Mouse (Mus musculus): ENCODE data around the gene Kcnq2.

DNA sequence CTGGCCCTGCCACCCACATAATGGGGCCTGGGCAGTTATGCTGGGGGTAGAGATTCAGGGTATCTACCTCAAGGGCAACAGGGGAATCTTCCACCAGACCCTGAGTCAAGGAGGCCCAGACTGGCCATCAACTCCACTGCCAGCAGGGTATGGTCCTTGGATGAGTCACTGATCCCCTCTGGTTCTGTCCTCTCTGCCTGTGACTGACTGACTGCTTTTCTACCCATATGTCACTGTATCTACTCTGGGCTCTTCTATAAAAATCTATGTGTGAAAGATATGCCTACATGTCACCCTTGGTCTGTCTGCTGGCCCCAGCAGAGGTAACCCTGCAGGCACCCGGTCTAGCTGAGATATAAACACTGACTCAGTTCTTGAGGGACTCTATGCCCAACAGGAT is 18.0 kb upstream of the Kcnq2 start:
- TF ChIP-seq POLR2A (IDR thresholded peaks at IDR 0.05; ENCODE audit: insufficient read depth, low read depth, low read length): no peak
- TF ChIP-seq CTCF (IDR thresholded peaks at IDR 0.05): no peak
